In genomic region chr3:75917770-75918503, GRCm38 (mm10) we compare ENCODE assay signal across 16 mouse cellular contexts. TPM values are rescaled to one million over a fixed set of nuclear protein-coding genes. Genes with fewer than 3 reads are reported as not detected.
A peak's percentile ranks its signal among the peaks of the same experiment; 100 is the strongest.
DNase-seq lines count a peak whose midpoint lies in the region; ATAC-seq lines count a peak whose summit lies in the region.
"Had no signal": no experiment of that assay in that cellular context is flagged by ENCODE, and none has a peak within 500 bp of the region (broad histone marks: within the 10 kb centered on the region; RNA-seq: fewer than 3 reads in every experiment).

No protein-coding gene starts in this region.

- no peaks in the 10 kb centered on the region for H3K36me3 ChIP-seq in heart, embryonic 11.5 days (ENCODE audit: control insufficient read depth, insufficient read depth, low read length)
- no peaks in the 10 kb centered on the region for H3K36me3 ChIP-seq in megakaryocyte, embryonic 14.5 days (replicated peaks; ENCODE audit: low read length)
- H3K36me3 ChIP-seq: forebrain, embryonic 10.5 days; midbrain, embryonic 15.5 days; neural tube, embryonic 13.5 days had no signal

- DNase-seq in heart, postnatal 14 days: no peak
- peak; percentile 26 for DNase-seq in c-Kit-positive CD71-negative TER-119-negative erythroid progenitor cells, embryonic 14.5 days (ENCODE audit: low read depth)
- peak; percentile 19 to 27 for DNase-seq in heart, postnatal 10 days
- DNase-seq in cerebellum, postnatal 4 days (ENCODE audit: low spot score in 2 of 2): no peak
- DNase-seq in thymus, postnatal 14 days: no peak
- DNase-seq in urinary bladder, adult 18-20 months (ENCODE audit: low spot score in 2 of 2): no peak
- DNase-seq: adrenal gland, postnatal 36 days; kidney, postnatal 36 days; lung, adult 18-20 months; right cerebral cortex, adult 18-20 months had no signal

- peak overlapping the region; percentile 3; the same call in 1 of the 2 replicates for H3K4me2 ChIP-seq in heart, embryonic 11.5 days
- H3K4me2 ChIP-seq: midbrain, embryonic 15.5 days; neural tube, embryonic 13.5 days had no signal

- peak; percentile 90 for ATAC-seq in heart, embryonic 11.5 days (replicated peaks; ENCODE audit: insufficient number of reproducible peaks, low FRiP score, low TSS enrichment)
- ATAC-seq: hindbrain, embryonic 16.5 days; midbrain, embryonic 15.5 days had no signal

- peak overlapping the region; percentile 62 for H3K27ac ChIP-seq in heart, embryonic 11.5 days (ENCODE audit: low read depth, low read length)
- H3K27ac ChIP-seq: forebrain, embryonic 10.5 days; midbrain, embryonic 15.5 days; neural tube, embryonic 13.5 days had no signal

- 45% methylated on average over 17 of the region's 17 CpGs for WGBS in heart, embryonic 11.5 days (ENCODE audit: insufficient replicate concordance)

- intact Hi-C loops in heart, postnatal 14 days (cut with DNase I): no loop called here
- intact Hi-C loops in heart, postnatal 10 days (cut with DNase I): no loop called here

- H3K27me3 ChIP-seq in heart, embryonic 11.5 days (ENCODE audit: control insufficient read depth, insufficient read depth, low read length): no peaks in the 10 kb centered on the region
- H3K27me3 ChIP-seq in megakaryocyte, embryonic 14.5 days (replicated peaks): no peaks in the 10 kb centered on the region
- H3K27me3 ChIP-seq: midbrain, embryonic 15.5 days; neural tube, embryonic 13.5 days had no signal

- no peak overlapping the region for H3K9ac ChIP-seq in heart, embryonic 11.5 days (ENCODE audit: low read depth, low read length)
- H3K9ac ChIP-seq: midbrain, embryonic 15.5 days; neural tube, embryonic 13.5 days had no signal

- H3K4me1 ChIP-seq in heart, embryonic 11.5 days (ENCODE audit: control insufficient read depth, insufficient read depth, low read length): peaks cover 25% of the 10 kb centered on the region
- peaks cover 69% of the 10 kb centered on the region for H3K4me1 ChIP-seq in megakaryocyte, embryonic 14.5 days
- H3K4me1 ChIP-seq: midbrain, embryonic 15.5 days had no signal

- no peak overlapping the region for H3K4me3 ChIP-seq in heart, embryonic 11.5 days (ENCODE audit: low read depth, low read length)
- peak overlapping the region; percentile 62 for H3K4me3 ChIP-seq in megakaryocyte, embryonic 14.5 days (replicated peaks)
- H3K4me3 ChIP-seq: forebrain, embryonic 10.5 days; midbrain, embryonic 15.5 days; neural tube, embryonic 13.5 days had no signal

- no peaks in the 10 kb centered on the region for H3K9me3 ChIP-seq in heart, embryonic 11.5 days (replicated peaks; ENCODE audit: control insufficient read depth, low read length)
- no peaks in the 10 kb centered on the region for H3K9me3 ChIP-seq in megakaryocyte, embryonic 14.5 days
- H3K9me3 ChIP-seq: forebrain, embryonic 10.5 days; midbrain, embryonic 15.5 days; neural tube, embryonic 13.5 days had no signal

RNA-seq across cellular contexts. Expression of gene Golim4, which starts 38.8 kb away (rescaled TPM):
- polyA plus RNA-seq in heart, embryonic 11.5 days (2014; fragmentation: Nextera tagmentation; extraction: Ambion mirVana): 40.4 and 45.4 TPM in 2 replicates
- total RNA-seq in heart, postnatal 14 days (2021): 10 to 100 TPM; 23.4 to 24.4 TPM
- 10 to 100 TPM; 30.7 to 32.7 TPM for total RNA-seq in heart, postnatal 10 days (2021)
- polyA plus RNA-seq in megakaryocyte, embryonic 14.5 days (2012; ENCODE audit: insufficient read depth, low replicate concordance): 4.3 and 11.3 TPM in 2 replicates

Comparison
In these comparisons a context has a peak if more than half of its experiments do, and no peak if none do; other contexts are left out.
1. DNase-seq: peak in c-Kit-positive CD71-negative TER-119-negative erythroid progenitor cells, embryonic 14.5 days (single experiment) and heart, postnatal 10 days (2 of 2); none in heart, postnatal 14 days (0 of 2), cerebellum, postnatal 4 days (0 of 2), thymus, postnatal 14 days (single experiment) and urinary bladder, adult 18-20 months (0 of 2).